Comparison of ENCODE assay signal across 8 mouse cellular contexts in genomic region chr1:135631515-135631914, GRCm38 (mm10). TPM values are rescaled to one million over a fixed set of nuclear protein-coding genes. Genes with fewer than 3 reads are reported as not detected.
A peak's percentile ranks its signal among the peaks of the same experiment; 100 is the strongest.
DNase-seq lines count a peak whose midpoint lies in the region; ATAC-seq lines count a peak whose summit lies in the region.

No protein-coding gene starts in this region.

- H3K27ac ChIP-seq in midbrain, embryonic 14.5 days (replicated peaks; ENCODE audit: low read depth, low read length), result no peak overlapping the region
- H3K27ac ChIP-seq in midbrain, embryonic 15.5 days, result no peak overlapping the region
- peak overlapping the region; percentile 79 for H3K27ac ChIP-seq in kidney, embryonic 16.5 days (ENCODE audit: low read length)
- peak overlapping the region; percentile 94 for H3K27ac ChIP-seq in macrophage
- peak overlapping the region; percentile 53; the same call in 1 of the 2 replicates for H3K27ac ChIP-seq in stomach, embryonic 15.5 days

- no peaks in the 10 kb centered on the region for H3K27me3 ChIP-seq in midbrain, embryonic 14.5 days (ENCODE audit: control insufficient read depth, insufficient read depth, low read length)
- no peaks in the 10 kb centered on the region for H3K27me3 ChIP-seq in midbrain, embryonic 15.5 days (replicated peaks)
- no peaks in the 10 kb centered on the region for H3K27me3 ChIP-seq in kidney, embryonic 16.5 days (ENCODE audit: insufficient read depth, low read length)
- H3K27me3 ChIP-seq in stomach, embryonic 15.5 days (replicated peaks), result no peaks in the 10 kb centered on the region

- no peak overlapping the region for H3K4me3 ChIP-seq in midbrain, embryonic 14.5 days (replicated peaks; ENCODE audit: low read depth, low read length)
- H3K4me3 ChIP-seq in midbrain, embryonic 15.5 days, result no peak overlapping the region
- H3K4me3 ChIP-seq in kidney, embryonic 16.5 days (ENCODE audit: low read length), result no peak overlapping the region
- peak overlapping the region; percentile 35 for H3K4me3 ChIP-seq in macrophage (ENCODE audit: inconsistent target)
- H3K4me3 ChIP-seq in stomach, embryonic 15.5 days (replicated peaks), result no peak overlapping the region

- H3K79me2 ChIP-seq in macrophage (ENCODE audit: inconsistent target), result peaks cover 72% of the 10 kb centered on the region

- no peak for ATAC-seq in midbrain, embryonic 14.5 days (ENCODE audit: low FRiP score, low TSS enrichment)
- ATAC-seq in midbrain, embryonic 15.5 days (replicated peaks), result no peak
- peak; percentile 76; the same call in 1 of the 2 replicates for ATAC-seq in kidney, embryonic 16.5 days (ENCODE audit: low FRiP score, low TSS enrichment)
- ATAC-seq in stomach, embryonic 15.5 days (ENCODE audit: insufficient read depth, low FRiP score, low read depth), result peak; percentile 23; the same call in 1 of the 2 replicates

- H3K36me3 ChIP-seq in midbrain, embryonic 14.5 days (ENCODE audit: control insufficient read depth, insufficient read depth, low read length), result no peaks in the 10 kb centered on the region
- no peaks in the 10 kb centered on the region for H3K36me3 ChIP-seq in midbrain, embryonic 15.5 days (replicated peaks)
- no peaks in the 10 kb centered on the region for H3K36me3 ChIP-seq in kidney, embryonic 16.5 days (ENCODE audit: insufficient read depth, low read length)
- H3K36me3 ChIP-seq in macrophage (ENCODE audit: inconsistent target), result no peaks in the 10 kb centered on the region
- H3K36me3 ChIP-seq in stomach, embryonic 15.5 days, result no peaks in the 10 kb centered on the region

- H3K4me1 ChIP-seq in midbrain, embryonic 14.5 days (ENCODE audit: control insufficient read depth, insufficient read depth, low read length), result 0 out of 2 replicates have a peak, but pooled peaks cover 8% of the 10 kb centered on the region
- H3K4me1 ChIP-seq in midbrain, embryonic 15.5 days, result peaks cover 12% of the 10 kb centered on the region
- H3K4me1 ChIP-seq in kidney, embryonic 16.5 days (ENCODE audit: insufficient read depth, low read length), result peaks cover 21% of the 10 kb centered on the region
- H3K4me1 ChIP-seq in stomach, embryonic 15.5 days, result peaks cover 12% of the 10 kb centered on the region; the same call in 1 of the 2 replicates

- no peaks in the 10 kb centered on the region for H3K9me3 ChIP-seq in midbrain, embryonic 14.5 days (ENCODE audit: control insufficient read depth, low read length)
- H3K9me3 ChIP-seq in midbrain, embryonic 15.5 days, result no peaks in the 10 kb centered on the region
- H3K9me3 ChIP-seq in kidney, embryonic 16.5 days (ENCODE audit: low read length), result no peaks in the 10 kb centered on the region
- no peaks in the 10 kb centered on the region for H3K9me3 ChIP-seq in stomach, embryonic 15.5 days

- H3K9ac ChIP-seq in midbrain, embryonic 14.5 days (replicated peaks; ENCODE audit: low read length), result no peak overlapping the region
- no peak overlapping the region for H3K9ac ChIP-seq in midbrain, embryonic 15.5 days
- H3K9ac ChIP-seq in kidney, embryonic 16.5 days (replicated peaks; ENCODE audit: low read length), result no peak overlapping the region
- H3K9ac ChIP-seq in stomach, embryonic 15.5 days, result no peak overlapping the region

- 76% methylated on average over 8 of the region's 8 CpGs for WGBS in midbrain, embryonic 14.5 days
- WGBS in midbrain, embryonic 15.5 days, result 72% methylated on average over 8 of the region's 8 CpGs
- 50% methylated on average over 8 of the region's 8 CpGs for WGBS in kidney, embryonic 16.5 days
- WGBS in macrophage (ENCODE audit: missing documents), result 5% methylated on average over 8 of the region's 8 CpGs
- 27% methylated on average over 8 of the region's 8 CpGs for WGBS in stomach, embryonic 15.5 days

- no peak overlapping the region for H3K4me2 ChIP-seq in midbrain, embryonic 14.5 days (ENCODE audit: low read length)
- H3K4me2 ChIP-seq in midbrain, embryonic 15.5 days, result no peak overlapping the region
- H3K4me2 ChIP-seq in kidney, embryonic 16.5 days (replicated peaks; ENCODE audit: low read depth, low read length), result peak overlapping the region; percentile 16; the same call in 1 of the 2 replicates
- peak overlapping the region; percentile 12; the same call in 1 of the 2 replicates for H3K4me2 ChIP-seq in stomach, embryonic 15.5 days

- DNase-seq in midbrain, embryonic 14.5 days, result peak; percentile 55
- peak; percentile 83 for DNase-seq in adrenal gland, postnatal 10 days
- DNase-seq in heart, adult 9 months (ENCODE audit: low spot score in 2 of 2), result peak; percentile 93
- DNase-seq in cerebellum, adult 8-10 months, result no peak

RNA-seq across cellular contexts. Expression of gene Nav1, which starts 24.4 kb away (rescaled TPM):
- 48.2 and 56.3 TPM in 2 replicates for polyA plus RNA-seq in midbrain, embryonic 14.5 days (2014; fragmentation: Nextera tagmentation; extraction: Ambion mirVana)
- polyA plus RNA-seq in midbrain, embryonic 15.5 days (2015; fragmentation: Nextera tagmentation; extraction: Ambion mirVana), result 52.6 and 59.4 TPM in 2 replicates
- total RNA-seq in adrenal gland, postnatal 10 days (2021), result 10 to 100 TPM; 20.8 to 35.2 TPM
- polyA plus RNA-seq in kidney, embryonic 16.5 days (2015; fragmentation: Nextera tagmentation; extraction: Ambion mirVana), result 12.2 and 16.8 TPM in 2 replicates
- total RNA-seq in macrophage (2018; cell fraction: chromatin; rRNA removed), result 100 to 1,000 TPM in 23 of 26 experiments, 10 to 100 TPM in 3; 59.0 to 292 (median 135) TPM
- 10 to 100 TPM; 16.1 to 57.6 (median 32.9) TPM for total RNA-seq in macrophage (2018; cell fraction: cytosol; rRNA removed)
- total RNA-seq in macrophage (2018; cell fraction: nucleus; rRNA removed), result 100 to 1,000 TPM in 6 of 26 experiments, 10 to 100 TPM in 20; 40.7 to 174 (median 60.5) TPM
- 23.0 to 33.0 TPM (median 24.1 TPM) in 3 replicates for polyA plus RNA-seq in macrophage (2018)
- 11.0 and 14.5 TPM in 2 replicates for polyA plus RNA-seq in stomach, embryonic 15.5 days (2015; fragmentation: Nextera tagmentation; extraction: Ambion mirVana)

Comparison
In these comparisons a context has a peak if more than half of its experiments do, and no peak if none do; other contexts are left out.
1. ATAC-seq: peak in kidney, embryonic 16.5 days (single experiment) and stomach, embryonic 15.5 days (single experiment); none in midbrain, embryonic 14.5 days (single experiment) and midbrain, embryonic 15.5 days (single experiment).
2. H3K27ac ChIP-seq: peak in kidney, embryonic 16.5 days (single experiment), macrophage (single experiment) and stomach, embryonic 15.5 days (single experiment); none in midbrain, embryonic 14.5 days (single experiment) and midbrain, embryonic 15.5 days (single experiment).
3. H3K4me2 ChIP-seq: peak in kidney, embryonic 16.5 days (single experiment) and stomach, embryonic 15.5 days (single experiment); none in midbrain, embryonic 14.5 days (single experiment) and midbrain, embryonic 15.5 days (single experiment).